Mouse (Mus musculus): ENCODE results near the gene Whamm.
A peak's percentile ranks its signal among the peaks of the same experiment; 100 is the strongest.

Gene Whamm

DNA sequence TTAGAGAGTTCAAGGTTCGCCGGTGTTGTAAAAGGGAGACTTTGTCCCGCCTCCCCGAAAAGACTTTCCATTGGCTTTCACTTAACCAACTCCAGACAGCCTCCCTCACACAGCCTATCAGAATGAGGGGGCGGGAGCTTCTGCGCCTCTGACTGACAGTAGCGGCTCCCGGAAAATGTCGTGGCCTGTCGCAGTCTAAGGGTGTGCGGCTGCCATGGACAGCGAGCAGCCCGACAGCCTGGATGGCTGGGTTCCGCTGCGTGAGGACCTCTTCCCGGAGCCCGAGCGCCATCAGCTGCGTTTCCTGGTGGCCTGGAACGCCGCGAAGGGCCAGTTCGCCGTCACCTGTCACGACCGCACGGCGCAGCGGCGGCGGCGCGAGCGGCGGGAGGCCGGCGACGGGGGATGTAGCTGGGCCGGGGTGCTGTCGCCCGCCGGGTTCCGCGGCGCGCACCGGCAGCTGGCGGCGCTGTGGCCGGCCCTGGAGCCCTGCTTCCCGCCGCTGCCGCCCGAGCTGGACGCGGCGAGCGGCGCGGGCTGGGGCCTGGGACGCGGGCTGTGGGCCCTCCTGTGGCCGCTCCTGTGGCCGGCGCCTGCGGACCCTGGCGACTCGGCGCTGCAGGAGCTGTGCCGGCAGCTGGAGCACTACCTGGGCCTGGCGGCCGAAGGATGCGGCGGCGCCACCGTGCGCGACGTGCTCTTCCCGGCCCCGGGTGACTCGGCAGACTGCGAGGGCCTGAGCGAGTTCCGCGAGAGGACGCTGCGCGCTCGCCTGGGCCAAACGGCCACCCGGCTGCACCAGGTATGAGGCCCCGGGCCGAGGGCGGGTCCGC, at the start of gene Whamm:
Gene Whamm, plus strand, starts transcription at position 159 of the 833 bp plus-strand sequence.
- DNase-seq (ENCODE audit: low spot score in 2 of 2), result peak; percentile 96 to 98

DNA sequence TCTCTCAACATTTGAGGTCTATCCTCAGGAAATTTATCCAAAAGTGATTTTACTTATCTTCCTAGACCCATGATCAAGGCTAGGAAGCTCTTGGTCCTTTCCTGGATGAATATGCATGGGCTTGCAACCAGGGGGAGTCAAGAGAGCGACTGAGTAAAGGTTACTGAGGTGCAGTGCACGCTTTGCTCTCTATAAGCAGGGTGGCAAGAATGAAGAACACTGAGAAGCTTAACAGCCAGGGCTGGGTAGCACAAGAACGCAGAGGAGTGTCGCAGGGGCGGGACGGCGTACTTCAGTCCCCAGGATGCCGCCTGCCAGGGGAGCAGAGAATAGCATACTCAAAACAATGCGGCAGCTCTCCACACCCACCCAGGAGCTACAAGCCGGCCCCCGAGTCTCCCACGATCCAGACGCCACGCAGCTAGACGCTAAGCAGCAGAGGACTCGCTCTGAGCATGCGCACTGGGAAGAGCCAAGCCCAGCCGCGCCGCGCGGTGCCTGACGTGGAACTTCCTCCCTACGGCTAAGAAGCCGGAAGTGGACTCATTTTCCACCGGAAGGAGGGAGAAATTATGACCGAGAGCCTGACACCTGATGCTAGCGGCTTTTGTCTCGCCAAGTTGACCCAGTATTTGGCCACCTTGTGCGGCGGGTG, 47.9 kb upstream of the Whamm start:
- DNase-seq (ENCODE audit: low spot score in 2 of 2), result peak; percentile 95

DNA sequence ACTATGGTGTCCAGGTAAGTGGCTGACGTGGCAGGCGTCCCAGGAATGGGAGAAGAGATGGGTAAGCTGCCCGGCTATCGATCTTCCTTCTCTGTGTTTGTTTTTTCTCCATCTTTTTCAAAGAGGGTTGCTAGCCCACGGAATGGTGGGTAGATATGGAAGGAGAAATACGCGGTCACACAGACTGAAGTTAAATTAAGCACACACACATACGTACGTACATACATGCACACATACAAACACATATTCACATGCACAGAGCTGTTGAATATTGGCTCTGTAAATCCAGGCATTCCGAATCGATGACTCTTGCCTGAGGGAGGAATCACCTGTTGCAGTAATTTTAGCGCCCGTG, 47.4 kb upstream of the Whamm start:
- no peak for DNase-seq (ENCODE audit: low spot score in 2 of 2)

- no peak for DNase-seq (ENCODE audit: low spot score in 2 of 2)
These were observed 42.1 kb upstream of the Whamm start for GRCm38 (mm10) chr7:81528918-81529317.

GRCm38 (mm10) chr7:81531462-81531861, 39.6 kb upstream of the Whamm start:
- no peak for DNase-seq (ENCODE audit: low spot score in 2 of 2)

GRCm38 (mm10) chr7:81536478-81536877, 34.6 kb upstream of the Whamm start:
- no peak for DNase-seq (ENCODE audit: low spot score in 2 of 2)

DNA sequence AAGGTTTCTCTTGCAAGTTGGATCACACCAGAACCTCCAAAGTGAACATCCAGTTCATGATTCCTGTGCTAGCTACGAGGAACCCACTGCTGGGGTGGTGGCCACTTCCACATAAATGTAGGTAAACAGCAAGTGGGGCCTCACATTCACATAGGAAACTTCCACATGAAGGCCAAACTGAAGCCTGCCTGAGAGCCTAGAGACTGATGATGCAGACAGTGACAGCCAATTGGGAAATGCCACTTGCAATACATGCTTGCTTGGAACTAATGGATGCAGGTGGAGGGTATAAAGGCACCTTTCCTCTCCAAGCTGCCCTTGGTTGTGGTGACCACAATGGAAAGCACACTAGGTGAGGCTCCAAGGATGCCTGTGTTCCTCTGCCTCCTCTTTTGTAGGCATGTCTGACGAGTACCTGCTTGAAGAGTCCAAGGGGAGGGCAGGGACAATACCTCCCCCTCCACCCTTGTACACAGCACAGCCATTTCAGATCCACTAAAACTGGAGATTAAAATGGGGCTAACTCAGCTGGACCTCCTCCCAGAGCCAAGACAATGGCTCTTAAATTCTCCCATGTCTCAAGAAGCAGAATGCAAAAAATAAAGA, 32.9 kb upstream of the Whamm start:
- peak; percentile 54 to 63 for DNase-seq (ENCODE audit: low spot score in 2 of 2)

GRCm38 (mm10) chr7:81539565-81539964, 31.5 kb upstream of the Whamm start:
- DNase-seq (ENCODE audit: low spot score in 2 of 2), result peak; percentile 58 to 64

DNA sequence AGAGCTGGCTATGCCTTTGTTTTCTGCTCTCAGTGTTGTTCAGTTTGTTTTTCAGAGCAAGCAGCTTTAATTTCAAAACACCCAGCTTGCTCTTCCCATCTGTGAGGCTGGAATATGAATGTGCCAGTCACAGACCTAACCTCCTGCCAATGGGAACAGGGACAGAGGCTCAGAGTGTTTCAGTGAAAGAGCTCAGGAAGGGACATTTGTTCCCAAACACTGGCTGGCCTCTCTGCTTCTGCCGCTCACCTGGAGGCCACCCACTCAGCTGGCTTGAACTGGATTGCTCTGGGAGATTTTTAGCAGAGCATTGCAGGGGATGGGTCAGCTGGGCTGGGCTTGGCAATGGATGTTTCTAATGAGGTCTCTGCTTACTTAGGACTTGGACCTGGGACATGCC, 30.1 kb upstream of the Whamm start:
- peak; percentile 47 to 55 for DNase-seq (ENCODE audit: low spot score in 2 of 2)

- peak; percentile 88 to 91 for DNase-seq (ENCODE audit: low spot score in 2 of 2)
These were observed 29.0 kb upstream of the Whamm start for GRCm38 (mm10) chr7:81541924-81542524.

- DNase-seq (ENCODE audit: low spot score in 2 of 2), result no peak
These were observed 28.1 kb upstream of the Whamm start for GRCm38 (mm10) chr7:81542934-81543333.

DNA sequence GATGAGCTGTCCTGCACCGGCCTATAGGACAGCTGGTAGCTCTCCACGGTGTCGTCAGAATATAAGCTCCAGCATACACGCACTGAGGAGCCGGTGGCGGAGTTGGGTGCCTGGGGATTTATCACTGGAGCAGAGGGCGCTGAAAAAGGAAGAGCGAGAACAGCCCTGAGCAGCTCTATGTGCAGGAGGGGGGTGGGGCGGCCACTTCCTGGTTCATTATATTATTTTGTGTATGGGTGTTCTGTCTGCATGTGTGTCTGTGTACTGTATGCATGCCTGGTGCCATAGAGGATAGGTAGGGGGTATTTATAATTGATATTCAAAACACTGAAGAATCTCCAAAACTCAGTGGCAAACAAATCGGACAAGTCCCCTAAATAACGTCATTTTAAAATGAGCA, 22.2 kb upstream of the Whamm start:
- no peak for DNase-seq (ENCODE audit: low spot score in 2 of 2)

DNA sequence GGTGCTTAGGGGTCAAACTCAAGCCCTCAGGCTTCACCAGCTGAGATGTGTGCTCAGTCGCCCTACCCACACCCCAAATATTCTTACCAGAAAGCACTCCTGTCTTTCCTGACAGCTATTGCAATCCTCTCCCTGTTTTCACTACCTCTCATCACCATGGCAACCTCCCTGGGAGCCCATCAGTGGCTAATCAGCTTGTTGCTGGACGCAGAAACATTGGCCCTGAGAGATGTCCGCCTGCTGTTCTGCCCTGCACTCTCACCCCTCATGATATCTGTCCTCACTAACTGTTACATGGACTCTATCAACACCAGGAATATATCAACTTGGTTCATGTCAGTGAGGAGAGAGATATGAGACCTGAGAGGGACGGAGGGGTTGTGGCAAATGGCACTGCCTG, 17.5 kb upstream of the Whamm start:
- DNase-seq (ENCODE audit: low spot score in 2 of 2), result no peak

- no peak for DNase-seq (ENCODE audit: low spot score in 2 of 2)
These were observed 16.7 kb upstream of the Whamm start for GRCm38 (mm10) chr7:81554369-81554768.

DNA sequence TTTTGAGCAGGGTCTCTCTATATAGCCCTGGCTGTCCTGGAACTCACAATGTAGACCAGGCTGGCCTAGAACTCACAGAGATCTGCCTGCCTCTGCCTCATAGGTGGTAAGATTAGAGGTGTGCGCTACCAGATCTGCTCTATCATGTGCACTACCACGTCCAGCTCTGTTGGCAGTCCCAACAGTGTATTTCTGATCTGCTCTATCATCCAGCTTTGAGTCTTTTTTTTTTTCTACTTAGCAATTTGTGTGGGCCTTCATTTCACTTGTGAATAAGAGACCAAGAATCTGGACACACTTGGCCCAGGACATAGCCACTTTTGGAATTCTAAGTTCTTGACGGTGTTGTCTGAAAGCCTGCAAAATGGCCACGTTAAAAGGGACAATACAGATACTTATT, 14.2 kb upstream of the Whamm start:
- no peak for DNase-seq (ENCODE audit: low spot score in 2 of 2)

DNA sequence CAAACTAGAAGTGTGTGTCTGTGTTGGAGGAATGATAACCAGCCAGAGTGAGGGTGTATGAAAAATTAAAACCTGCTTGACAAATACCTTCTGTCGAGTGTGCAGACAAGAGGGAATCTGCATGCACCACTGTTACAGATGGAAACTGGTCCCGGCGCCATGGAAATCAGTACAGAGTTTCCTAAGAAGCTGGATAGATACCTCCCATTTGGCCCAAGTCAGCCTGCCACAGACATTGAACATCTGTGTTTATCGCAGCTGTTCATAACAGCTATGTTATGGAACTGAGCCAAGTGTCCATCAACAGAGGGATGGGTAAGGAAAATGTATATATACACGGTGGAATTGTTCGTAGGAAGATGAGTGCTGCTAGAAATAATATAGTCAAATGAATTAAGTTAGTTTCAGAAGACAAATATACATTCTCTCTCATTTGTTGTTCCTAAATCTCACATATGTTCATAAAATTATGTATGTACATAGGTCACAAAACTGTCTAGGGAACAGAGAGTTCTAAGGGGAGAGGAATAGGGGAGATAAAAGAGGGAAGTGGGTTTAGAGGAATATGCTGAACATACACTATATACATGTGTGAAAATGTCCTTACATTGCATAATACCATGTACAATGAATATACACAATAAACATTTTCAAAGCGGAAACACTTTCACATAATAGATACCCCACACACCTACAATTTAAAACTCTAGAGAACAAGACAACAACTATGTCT, 13.6 kb upstream of the Whamm start:
- no peak for DNase-seq (ENCODE audit: low spot score in 2 of 2)

GRCm38 (mm10) chr7:81557985-81558360, 13.1 kb upstream of the Whamm start:
- no peak for DNase-seq (ENCODE audit: low spot score in 2 of 2)

DNA sequence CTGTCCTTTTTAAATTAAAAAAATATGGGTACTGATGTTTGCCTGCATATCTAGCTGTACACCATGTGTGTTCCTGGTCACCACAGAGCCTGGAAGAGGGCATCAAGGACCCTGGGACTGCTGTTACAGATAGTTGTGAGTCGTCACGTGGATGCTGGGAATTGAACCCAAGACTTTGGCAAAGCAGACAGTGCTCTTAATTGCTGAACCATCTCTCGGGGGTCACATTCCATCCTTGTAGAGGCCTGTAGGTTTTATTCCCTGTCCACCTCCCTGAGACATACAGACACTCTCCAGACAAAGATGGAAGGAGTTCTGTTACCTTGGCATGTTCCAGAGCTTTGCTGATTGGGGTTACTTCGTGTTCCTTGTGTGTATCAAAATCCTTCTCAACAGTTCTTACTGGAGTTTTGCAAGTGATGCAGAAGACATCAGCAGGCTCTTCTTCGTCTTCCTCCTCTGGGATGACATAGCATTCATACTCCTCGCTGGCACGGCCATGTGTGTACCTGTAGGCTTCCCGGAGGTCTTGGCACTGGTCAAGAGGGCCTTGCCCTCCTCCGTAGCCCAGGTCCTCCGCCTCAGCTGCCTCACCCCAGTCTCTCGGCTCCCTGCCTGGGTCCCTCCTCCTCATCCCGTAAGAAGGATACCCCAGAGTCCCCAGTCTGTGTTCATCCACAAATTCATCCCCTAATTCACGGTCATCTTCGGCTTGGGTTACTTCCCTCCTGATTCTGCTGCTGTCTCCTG, 11.7 kb upstream of the Whamm start:
- DNase-seq (ENCODE audit: low spot score in 2 of 2), result peak in 1 of 2 experiments; percentile 16

GRCm38 (mm10) chr7:81560101-81561049, 10.7 kb upstream of the Whamm start:
- peak in 1 of 2 experiments; percentile 14 for DNase-seq (ENCODE audit: low spot score in 2 of 2)

- DNase-seq (ENCODE audit: low spot score in 2 of 2), result peak in 1 of 2 experiments; percentile 8
These were observed 9.9 kb upstream of the Whamm start for GRCm38 (mm10) chr7:81561211-81561610.

All from right cerebral cortex, postnatal 10 days (tissue).